Mouse (Mus musculus): Measurements from ENCODE around the gene Primpol. TPM values are rescaled to one million over a fixed set of nuclear protein-coding genes. Genes with fewer than 3 reads are reported as not detected.

The Primpol gene
- polyA plus RNA-seq, 1 experiment, result 0.03 TPM

DNA sequence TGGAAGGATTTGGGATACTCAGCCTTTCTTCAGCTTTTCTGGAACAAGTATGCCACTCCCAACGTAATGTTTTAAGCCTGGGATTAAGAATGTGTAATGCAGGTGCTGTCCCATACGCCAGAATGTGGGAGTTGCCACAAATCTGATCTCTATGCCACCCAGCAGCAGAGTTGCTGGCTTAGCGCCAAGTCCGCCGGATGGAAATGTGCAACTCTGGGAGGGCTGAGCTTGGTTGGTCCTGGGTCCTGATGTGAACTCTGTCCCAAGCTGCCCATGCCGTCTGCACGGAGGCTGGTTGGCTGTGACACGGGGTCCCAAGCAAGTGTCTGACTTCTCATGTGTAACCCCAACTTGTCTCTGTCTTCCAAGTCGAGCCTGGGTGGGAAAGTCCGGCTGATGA, 90.2 kb downstream of the Primpol start:
- no peaks in the 10 kb centered on the region for H3K27me3 ChIP-seq (replicated peaks)
- H3K4me3 ChIP-seq (replicated peaks), result no peak overlapping the region
- TF ChIP-seq GATA1 (IDR thresholded peaks at IDR 0.05; ENCODE audit: borderline replicate concordance, low read length), result no peak
- no peak for TF ChIP-seq FLI1 (IDR thresholded peaks at IDR 0.05; ENCODE audit: low read length)
- H3K4me1 ChIP-seq, result peaks cover 19% of the 10 kb centered on the region
- H3K36me3 ChIP-seq (replicated peaks; ENCODE audit: low read length), result peaks cover 80% of the 10 kb centered on the region
- no peaks in the 10 kb centered on the region for H3K9me3 ChIP-seq

DNA sequence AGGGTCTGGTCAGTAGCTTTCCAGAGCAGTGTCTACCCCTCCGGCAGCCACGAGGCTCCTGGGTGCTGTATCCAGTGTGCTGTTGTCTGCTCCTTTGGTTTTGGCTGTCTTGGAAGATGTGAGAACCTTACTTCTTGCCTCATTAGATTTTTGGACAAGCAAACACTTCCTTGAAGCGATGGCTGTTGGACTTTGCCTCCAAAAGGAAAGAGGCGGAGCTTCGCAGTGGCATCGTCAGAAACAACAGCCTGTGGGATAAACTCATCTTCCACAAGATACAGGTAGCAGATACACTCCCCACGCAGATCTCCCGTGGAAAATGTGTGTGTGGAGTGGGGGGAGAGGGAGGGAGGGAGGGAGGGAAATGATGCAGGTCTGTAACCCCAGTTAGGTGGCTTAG, 90.9 kb downstream of the Primpol start:
- TF ChIP-seq FLI1 (IDR thresholded peaks at IDR 0.05; ENCODE audit: low read length), result no peak
- no peak for TF ChIP-seq GATA1 (IDR thresholded peaks at IDR 0.05; ENCODE audit: borderline replicate concordance, low read length)
- no peak overlapping the region for H3K4me3 ChIP-seq (replicated peaks)
- H3K4me1 ChIP-seq, result peaks cover 19% of the 10 kb centered on the region
- no peaks in the 10 kb centered on the region for H3K27me3 ChIP-seq (replicated peaks)
- no peaks in the 10 kb centered on the region for H3K9me3 ChIP-seq
- peaks cover 77% of the 10 kb centered on the region for H3K36me3 ChIP-seq (replicated peaks; ENCODE audit: low read length)

Other genes with a start within 250 kb of the Primpol start
- 2.6 and 8.5 TPM in 2 replicates for gene Acsl1, start 146.2 kb downstream of the Primpol start, polyA plus RNA-seq (2012; ENCODE audit: insufficient read depth, low replicate concordance)
- 4.8 and 6.3 TPM in 2 replicates for gene Cenpu, start 65.2 kb downstream of the Primpol start, polyA plus RNA-seq (2012; ENCODE audit: insufficient read depth, low replicate concordance)
- gene Casp3, start 79 bp upstream of the Primpol start, polyA plus RNA-seq (2012; ENCODE audit: insufficient read depth, low replicate concordance), result 5.7 and 12.1 TPM in 2 replicates
- gene Irf2, start 122.5 kb upstream of the Primpol start, polyA plus RNA-seq (2012; ENCODE audit: insufficient read depth, low replicate concordance), result 29.9 and 107 TPM in 2 replicates

Data from megakaryocyte, embryonic 14.5 days (primary cell).